Mouse (Mus musculus) CD4-positive helper T cell, adult 2 months (primary cell): Measurements from ENCODE around the gene Fbln7.
A peak's percentile ranks its signal among the peaks of the same experiment; 100 is the strongest.

ENCODE experiments used
- DNase-seq: peaks from one replicate; pipeline ENCODE4 v3.0.0-alpha.2; 2012; ENCODE audit warnings: low read depth, missing footprints, low spot score

Fbln7 gene

GRCm38 (mm10) chr2:128862636-128863035, at the start of gene Fbln7:
Gene Fbln7, plus strand, starts transcription at chr2:128862981.
- DNase-seq, result no peak

- DNase-seq, result no peak
These were observed 46.5 kb upstream of the Fbln7 start for GRCm38 (mm10) chr2:128816311-128816710.

- DNase-seq, result no peak
These were observed 45.9 kb upstream of the Fbln7 start for GRCm38 (mm10) chr2:128816916-128817315.

GRCm38 (mm10) chr2:128817387-128817785, 45.4 kb upstream of the Fbln7 start:
- DNase-seq, result no peak

DNA sequence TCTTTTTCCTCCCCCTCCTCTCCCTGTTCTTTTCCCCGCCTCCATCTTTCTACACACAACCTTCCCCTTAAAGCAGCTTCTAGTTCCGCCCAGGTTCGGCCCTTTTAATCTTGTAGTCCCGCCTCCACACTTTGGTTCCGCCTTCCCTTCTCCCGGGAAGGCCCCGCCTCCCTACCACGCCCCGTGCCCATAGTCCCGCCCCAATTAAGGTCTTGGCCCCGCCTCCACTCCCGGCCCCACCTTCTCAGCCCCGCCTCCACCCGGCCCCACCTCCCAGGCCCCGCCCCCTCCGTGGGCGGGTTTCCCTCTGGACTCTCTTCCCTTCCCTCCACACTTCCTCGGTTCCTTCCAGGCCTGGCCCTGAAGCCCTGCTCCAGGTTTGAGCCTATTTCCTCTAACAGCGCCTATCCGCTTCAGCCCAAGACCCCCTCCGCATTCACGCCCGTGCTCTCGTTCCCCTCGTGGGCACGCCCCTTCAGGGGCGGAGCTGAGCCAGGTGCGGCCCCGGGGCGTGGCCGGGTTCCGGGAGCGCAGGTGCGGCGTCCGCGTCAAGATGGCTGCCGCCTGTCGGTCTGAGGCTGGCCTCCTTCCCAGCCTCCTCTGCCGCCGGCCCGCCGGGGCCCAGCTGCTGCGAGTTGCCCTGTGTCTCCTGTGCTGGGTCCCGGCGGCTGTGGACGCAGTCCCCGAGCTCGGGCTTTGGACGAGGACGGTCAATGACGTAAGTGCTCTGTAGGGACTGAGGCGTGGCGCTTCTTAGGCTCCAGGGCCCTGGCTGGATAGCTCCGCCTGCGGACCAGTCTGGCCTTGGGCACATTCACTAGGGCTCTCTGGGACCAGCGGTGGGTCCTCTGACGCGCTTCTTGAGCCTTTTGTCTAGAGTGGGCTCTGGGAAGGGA, 44.7 kb upstream of the Fbln7 start, which contains the start of gene Tmem87b:
Tmem87b (plus strand) TSS at position 333 of the 896 bp plus-strand sequence.
- peak; percentile 97 for DNase-seq

DNA sequence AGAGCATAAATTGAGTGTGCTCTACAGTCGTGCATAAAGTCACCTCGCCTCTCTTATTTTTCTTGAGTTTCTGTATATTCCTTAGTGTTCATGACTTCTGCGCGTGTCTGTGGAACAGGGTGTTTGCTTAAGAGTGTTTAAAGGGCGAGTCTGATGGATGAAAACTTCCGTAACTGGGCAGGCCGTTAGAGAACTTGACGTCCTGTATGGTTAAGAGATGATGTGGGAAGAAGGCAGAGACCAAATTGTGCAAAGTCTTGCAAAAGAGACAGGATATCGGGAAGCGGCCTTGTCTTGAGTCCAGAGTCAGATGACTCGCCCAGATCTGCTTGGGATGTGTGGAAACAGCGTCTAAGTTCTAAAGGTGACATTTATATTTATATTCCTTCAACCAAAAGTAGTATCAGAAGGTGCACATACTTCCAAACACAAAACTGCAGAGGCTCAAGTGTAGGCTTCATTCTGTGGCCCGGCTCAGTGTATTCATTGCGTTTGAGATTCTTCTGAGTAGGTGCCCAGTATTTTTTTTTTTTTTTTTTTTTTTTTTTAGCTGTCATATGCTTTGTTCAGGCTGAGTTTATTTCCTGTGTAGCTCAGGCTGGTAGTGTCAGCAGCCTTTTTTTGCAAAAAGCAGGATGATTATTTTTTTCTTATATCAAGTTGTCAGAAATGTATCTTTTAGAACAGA, 43.7 kb upstream of the Fbln7 start:
- DNase-seq, result peak; percentile 21

DNA sequence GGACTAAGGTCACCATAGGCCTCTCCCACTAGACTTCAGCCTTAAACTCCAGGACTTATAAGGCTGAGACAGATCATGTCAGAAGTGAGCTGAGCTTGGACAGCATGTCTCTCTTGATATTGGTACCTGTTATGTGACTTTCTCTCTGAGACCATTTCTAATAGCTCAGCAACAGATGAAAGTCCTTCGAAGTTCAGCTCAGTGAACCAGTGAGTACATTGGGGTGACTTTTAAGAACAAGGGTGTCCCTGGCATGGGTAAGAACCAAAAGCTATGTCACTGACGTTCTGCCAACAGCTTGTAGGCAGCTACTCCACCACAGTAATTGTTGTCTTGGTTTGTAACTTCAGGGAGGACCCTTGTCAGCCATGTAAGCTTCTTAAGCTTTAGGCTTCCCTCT, 42.1 kb upstream of the Fbln7 start:
- DNase-seq, result no peak

DNA sequence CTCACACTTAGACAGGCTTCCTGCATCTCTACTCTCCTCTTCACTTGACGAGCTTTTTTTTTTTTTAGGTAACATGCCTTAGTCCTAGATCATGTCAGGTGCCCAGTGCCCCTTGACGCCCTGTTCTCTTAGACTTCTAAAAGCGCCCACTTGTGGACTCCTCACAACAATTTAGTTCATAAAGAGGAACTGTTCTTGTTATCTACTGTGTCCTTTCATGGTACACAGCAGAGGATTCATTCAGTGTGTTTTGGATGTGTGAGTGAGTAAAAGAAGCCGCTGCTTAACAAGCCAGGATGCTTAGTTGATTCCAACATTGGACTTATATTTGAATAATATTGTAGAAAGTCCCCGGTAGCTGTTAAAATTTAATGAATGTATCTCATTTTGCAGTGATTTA, 38.9 kb upstream of the Fbln7 start:
- no peak for DNase-seq

- DNase-seq, result no peak
These were observed 35.0 kb upstream of the Fbln7 start for GRCm38 (mm10) chr2:128827787-128828186.

GRCm38 (mm10) chr2:128832611-128833010, 30.2 kb upstream of the Fbln7 start:
- no peak for DNase-seq

DNA sequence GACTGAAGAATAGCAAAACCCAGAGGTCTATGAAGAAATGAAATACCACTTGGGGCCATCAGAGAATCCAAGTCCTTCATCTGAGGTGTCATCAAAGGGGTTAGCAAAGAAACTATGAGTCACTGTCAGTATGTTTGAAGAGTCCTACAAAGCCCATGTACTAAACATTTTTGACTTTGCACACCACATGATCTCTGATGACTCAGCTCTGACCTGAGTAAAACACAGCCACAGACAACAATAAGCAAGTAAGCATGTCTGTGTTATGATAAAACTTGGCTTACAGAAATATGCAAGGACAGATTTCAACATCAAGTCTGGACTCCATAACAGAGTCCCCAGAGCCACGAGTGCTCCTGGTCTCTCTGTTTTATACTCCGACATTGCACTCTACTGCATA, 29.7 kb upstream of the Fbln7 start:
- no peak for DNase-seq

DNA sequence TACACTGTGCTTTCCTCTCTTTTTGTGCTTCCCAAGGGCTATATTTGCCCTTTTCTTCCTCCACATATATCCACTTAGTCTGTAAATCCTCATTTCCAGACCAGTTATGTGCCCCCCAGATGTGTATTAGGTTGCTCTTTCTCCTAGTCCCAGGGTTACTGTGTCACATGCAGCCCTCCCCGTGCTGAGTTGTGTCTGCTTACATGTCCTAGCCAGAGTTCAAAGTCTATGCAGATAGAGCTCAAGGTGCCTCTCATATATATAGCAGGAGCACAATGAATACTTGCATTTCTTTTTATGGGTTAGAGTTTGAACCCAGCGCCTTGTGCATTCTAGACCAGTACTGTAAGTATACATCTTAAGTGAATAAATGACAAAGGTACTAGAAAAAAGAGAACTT, 29.3 kb upstream of the Fbln7 start:
- no peak for DNase-seq

DNA sequence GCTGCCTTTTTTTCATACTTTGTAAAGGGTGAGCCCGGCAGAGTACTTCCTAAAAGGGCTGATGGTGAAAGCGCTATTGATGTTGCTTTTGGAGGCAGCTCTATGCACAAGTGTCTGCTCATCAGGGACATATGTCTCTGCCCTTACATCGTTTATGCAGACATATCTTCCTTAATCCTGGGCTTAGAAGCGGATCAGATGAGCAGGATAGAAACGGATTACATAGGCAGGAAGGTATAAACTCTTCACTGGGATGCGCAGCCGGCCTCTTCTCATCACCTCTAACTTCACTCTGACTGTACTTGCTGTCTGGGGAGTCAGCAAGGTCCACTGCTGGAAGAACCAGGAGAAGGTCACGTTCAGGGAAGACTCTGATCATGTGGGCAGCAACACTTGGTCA, 25.2 kb upstream of the Fbln7 start:
- no peak for DNase-seq

DNA sequence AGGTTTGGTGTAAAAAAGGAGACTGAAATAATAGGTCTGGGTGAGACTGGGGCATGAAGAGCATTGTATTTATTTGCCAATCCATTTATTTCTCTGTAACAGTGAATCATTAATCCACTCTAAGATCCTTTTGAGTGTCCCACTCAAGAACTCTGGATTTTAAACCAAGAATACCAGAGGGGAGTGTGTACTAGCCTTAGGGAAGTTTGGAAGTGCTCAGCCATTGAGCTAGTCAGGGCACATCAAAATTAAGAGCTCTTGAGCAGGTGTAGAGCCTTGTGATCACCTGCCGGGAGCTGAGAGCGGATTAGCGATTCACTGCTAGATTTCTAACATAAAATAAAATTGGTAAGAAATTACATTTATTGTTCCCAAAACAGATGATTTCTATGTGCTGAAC, 24.2 kb upstream of the Fbln7 start:
- no peak for DNase-seq

DNA sequence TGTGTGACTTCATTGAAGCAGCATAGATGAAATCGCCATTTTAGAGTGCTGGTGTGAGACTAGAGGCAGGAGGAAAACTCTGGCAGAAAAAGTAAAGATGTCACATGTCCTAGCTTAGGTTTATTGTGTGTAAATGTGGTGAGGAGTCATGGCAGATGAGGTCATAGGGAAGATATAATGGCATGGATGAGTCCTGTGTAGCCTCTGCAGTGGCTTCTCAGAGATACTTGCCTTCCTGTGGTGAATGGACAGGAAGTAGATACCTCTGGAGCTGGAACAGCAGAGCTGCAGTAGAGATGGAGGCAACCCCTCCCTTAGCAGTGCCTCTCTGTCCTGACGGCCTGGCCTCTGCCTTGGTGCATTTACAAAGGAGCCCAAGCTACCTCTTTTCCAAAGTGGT, 23.3 kb upstream of the Fbln7 start:
- DNase-seq, result no peak

GRCm38 (mm10) chr2:128842437-128842836, 20.3 kb upstream of the Fbln7 start:
- DNase-seq, result no peak

GRCm38 (mm10) chr2:128850036-128850435, 12.7 kb upstream of the Fbln7 start:
- DNase-seq, result no peak

DNA sequence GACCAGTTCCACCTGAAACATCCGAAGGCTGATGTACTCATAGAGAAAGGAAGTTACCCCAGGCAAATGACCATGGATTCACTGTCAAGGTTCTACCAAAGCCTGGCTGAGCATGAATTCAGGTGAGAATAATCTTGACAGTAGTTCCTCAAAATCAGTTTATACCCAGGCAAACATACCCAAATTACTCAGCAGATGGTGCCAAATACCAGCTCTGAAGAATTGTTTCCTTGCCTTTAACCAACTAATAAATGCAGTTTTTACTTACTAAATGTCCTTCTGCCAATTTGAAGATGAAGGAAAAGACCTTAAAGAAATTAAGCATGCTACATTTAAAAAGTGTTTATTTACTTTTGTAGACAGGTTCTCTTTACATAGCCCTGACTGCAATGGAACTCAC, 6.1 kb upstream of the Fbln7 start:
- DNase-seq, result no peak

DNA sequence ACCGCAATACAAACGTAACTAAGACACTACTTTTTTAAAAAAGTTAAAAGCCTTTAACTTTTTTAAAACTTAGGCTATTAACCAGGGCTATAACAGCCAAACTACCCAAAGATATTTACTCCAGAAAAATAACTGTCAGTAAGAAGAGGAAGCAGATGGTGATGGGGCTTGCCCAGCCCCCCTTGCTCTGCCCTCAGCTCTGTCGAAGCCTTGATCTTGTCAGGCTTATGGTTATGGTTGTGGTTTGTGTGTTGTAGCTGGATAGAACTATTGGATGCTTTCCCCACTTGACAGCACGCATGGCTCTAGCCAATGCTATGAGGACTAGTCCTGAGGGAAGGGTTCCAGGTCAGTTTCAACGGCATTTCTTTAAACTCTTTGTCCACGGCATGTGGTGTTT, 3.8 kb upstream of the Fbln7 start:
- no peak for DNase-seq

GRCm38 (mm10) chr2:128859861-128860260, 2.9 kb upstream of the Fbln7 start:
- DNase-seq, result no peak

DNA sequence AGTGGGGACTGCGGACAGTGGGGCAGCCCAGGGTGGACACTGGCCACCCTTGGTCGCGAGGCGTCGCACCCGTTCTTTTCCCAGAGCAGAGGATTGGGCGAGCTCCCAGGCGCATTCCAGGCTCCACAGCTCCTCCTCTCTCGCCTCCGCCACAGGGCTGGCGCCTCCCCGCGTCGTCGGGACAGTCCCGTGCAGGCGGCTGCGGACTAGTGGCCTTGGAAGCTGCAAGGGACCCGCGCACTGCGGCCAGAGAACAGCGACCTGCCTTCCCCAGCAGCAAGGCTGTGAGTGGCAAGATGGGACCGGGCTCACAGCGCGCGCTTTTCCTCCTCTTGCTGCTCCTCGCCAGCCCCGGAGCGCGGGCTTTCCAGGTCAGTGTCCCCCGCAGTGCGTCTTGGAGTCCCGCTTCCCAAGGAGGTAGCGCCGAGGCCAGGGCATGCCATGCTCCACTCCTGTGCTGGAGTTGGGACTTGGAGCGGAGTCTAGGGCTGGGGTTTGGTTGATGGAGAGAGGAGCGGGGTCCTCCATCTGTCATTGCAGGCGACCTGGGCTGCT, 1.1 kb downstream of the Fbln7 start:
- no peak for DNase-seq

- no peak for DNase-seq
These were observed 2.3 kb downstream of the Fbln7 start for GRCm38 (mm10) chr2:128865061-128865460.

- DNase-seq, result no peak
These were observed 8.9 kb downstream of the Fbln7 start for GRCm38 (mm10) chr2:128871656-128872055.
